ENCODE assay signal across 18 mouse cellular contexts in the genomic region with DNA sequence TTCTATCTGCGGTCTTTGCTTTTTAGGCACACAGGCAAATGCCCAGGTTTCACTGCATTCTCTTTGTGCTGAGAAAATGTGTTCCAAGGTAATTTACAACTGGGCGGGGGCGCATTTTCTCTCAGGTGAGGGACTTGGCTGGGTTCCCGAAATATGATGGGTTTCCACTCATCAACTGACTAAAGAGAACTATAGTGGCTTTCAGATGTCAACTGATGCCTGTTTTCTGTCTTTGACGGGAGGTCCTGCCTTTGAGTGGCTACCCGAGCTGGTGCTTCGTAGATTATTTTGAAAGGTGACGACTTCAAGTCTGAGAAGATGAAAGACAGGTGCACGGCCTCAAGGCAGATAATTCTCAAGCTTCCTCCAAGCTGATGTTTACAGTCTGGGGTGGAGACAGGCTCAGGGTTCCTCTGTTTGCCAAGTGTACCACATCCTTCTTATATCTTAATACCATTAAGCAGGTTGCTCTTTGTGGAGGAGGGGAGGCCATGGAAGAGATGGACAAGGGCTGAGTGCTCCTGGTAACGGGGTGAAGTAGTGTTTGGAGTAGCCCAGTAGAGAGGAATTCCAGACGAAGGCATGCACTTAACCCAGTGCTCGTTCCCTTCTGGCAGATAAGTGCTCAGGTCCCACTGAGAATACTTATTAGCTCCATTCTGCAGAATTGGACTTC.
DNase-seq lines count a peak whose midpoint lies in the region; ATAC-seq and TF ChIP-seq lines count a peak whose summit lies in the region.
"Had no signal": no experiment of that assay in that cellular context is flagged by ENCODE, and none has a peak within 500 bp of the region (broad histone marks: within the 10 kb centered on the region; RNA-seq: fewer than 3 reads in every experiment).

No protein-coding gene starts in this region.

- no peak overlapping the region for H3K4me2 ChIP-seq in embryonic facial prominence, embryonic 11.5 days (ENCODE audit: low read depth, low read length)
- no peak overlapping the region for H3K4me2 ChIP-seq in heart, embryonic 16.5 days (ENCODE audit: low read depth, low read length)
- 0 out of 2 replicates have a peak overlapping the region, but pooled peaks have one; percentile 0 for H3K4me2 ChIP-seq in lung, embryonic 15.5 days
- H3K4me2 ChIP-seq in stomach, embryonic 14.5 days (replicated peaks; ENCODE audit: low read depth, low read length) = no peak overlapping the region
- H3K4me2 ChIP-seq in neural tube, embryonic 15.5 days = no peak overlapping the region
- H3K4me2 ChIP-seq: embryonic facial prominence, embryonic 15.5 days; kidney, embryonic 15.5 days; midbrain, embryonic 15.5 days had no signal

- no peak overlapping the region for H3K27ac ChIP-seq in embryonic facial prominence, embryonic 11.5 days (replicated peaks; ENCODE audit: low read depth, low read length)
- no peak overlapping the region for H3K27ac ChIP-seq in embryonic facial prominence, embryonic 10.5 days (replicated peaks)
- no peak overlapping the region for H3K27ac ChIP-seq in heart, embryonic 16.5 days (ENCODE audit: low read length)
- H3K27ac ChIP-seq in heart, adult 2 months = no peak overlapping the region
- peak overlapping the region; percentile 39 for H3K27ac ChIP-seq in lung, embryonic 15.5 days
- H3K27ac ChIP-seq in stomach, embryonic 14.5 days (ENCODE audit: low read length) = no peak overlapping the region
- H3K27ac ChIP-seq in neural tube, embryonic 15.5 days (replicated peaks) = no peak overlapping the region
- H3K27ac ChIP-seq: embryonic facial prominence, embryonic 15.5 days; forebrain, embryonic 10.5 days; kidney, embryonic 15.5 days; midbrain, embryonic 15.5 days had no signal

- intact Hi-C loops in heart, adult 2 months (cut with DNase I) = loop anchor here (10.0 kb wide), 1 partner anchor 86 kb away; no protein-coding TSS in a partner anchor

- no peaks in the 10 kb centered on the region for H3K4me1 ChIP-seq in embryonic facial prominence, embryonic 11.5 days (ENCODE audit: control insufficient read depth, insufficient read depth, low read length)
- peaks cover 6% of the 10 kb centered on the region; the same call in 1 of the 2 replicates for H3K4me1 ChIP-seq in embryonic facial prominence, embryonic 10.5 days
- peaks cover 10% of the 10 kb centered on the region for H3K4me1 ChIP-seq in heart, embryonic 16.5 days (ENCODE audit: control insufficient read depth, insufficient read depth, low read length)
- peaks cover 5% of the 10 kb centered on the region for H3K4me1 ChIP-seq in heart, adult 2 months (ENCODE audit: control insufficient read depth, insufficient read depth, low read length)
- H3K4me1 ChIP-seq in lung, embryonic 15.5 days = no peaks in the 10 kb centered on the region
- no peaks in the 10 kb centered on the region for H3K4me1 ChIP-seq in stomach, embryonic 14.5 days (ENCODE audit: control insufficient read depth, insufficient read depth, low read length)
- H3K4me1 ChIP-seq in neural tube, embryonic 15.5 days = no peaks in the 10 kb centered on the region
- H3K4me1 ChIP-seq: embryonic facial prominence, embryonic 15.5 days; forebrain, embryonic 10.5 days; kidney, embryonic 15.5 days; midbrain, embryonic 15.5 days had no signal

- no peaks in the 10 kb centered on the region for H3K9me3 ChIP-seq in embryonic facial prominence, embryonic 11.5 days (replicated peaks; ENCODE audit: control insufficient read depth, low read length)
- H3K9me3 ChIP-seq in embryonic facial prominence, embryonic 10.5 days = no peaks in the 10 kb centered on the region
- H3K9me3 ChIP-seq in heart, embryonic 16.5 days (replicated peaks; ENCODE audit: control insufficient read depth, low read length) = no peaks in the 10 kb centered on the region
- no peaks in the 10 kb centered on the region for H3K9me3 ChIP-seq in lung, embryonic 15.5 days
- H3K9me3 ChIP-seq in stomach, embryonic 14.5 days (ENCODE audit: control insufficient read depth, low read depth, low read length) = no peaks in the 10 kb centered on the region
- no peaks in the 10 kb centered on the region for H3K9me3 ChIP-seq in neural tube, embryonic 15.5 days (replicated peaks)
- H3K9me3 ChIP-seq: embryonic facial prominence, embryonic 15.5 days; G1E; kidney, embryonic 15.5 days; midbrain, embryonic 15.5 days had no signal

- peaks cover 4% of the 10 kb centered on the region for H3K36me3 ChIP-seq in embryonic facial prominence, embryonic 11.5 days (replicated peaks; ENCODE audit: control insufficient read depth, insufficient read depth, low read depth, low read length)
- H3K36me3 ChIP-seq in embryonic facial prominence, embryonic 10.5 days (replicated peaks) = peaks cover 60% of the 10 kb centered on the region
- H3K36me3 ChIP-seq in heart, embryonic 16.5 days (ENCODE audit: control insufficient read depth, insufficient read depth) = peaks cover 24% of the 10 kb centered on the region
- H3K36me3 ChIP-seq in heart, adult 2 months (ENCODE audit: control insufficient read depth, insufficient read depth, low read length) = peaks cover 5% of the 10 kb centered on the region
- H3K36me3 ChIP-seq in lung, embryonic 15.5 days = peaks cover 25% of the 10 kb centered on the region
- H3K36me3 ChIP-seq in stomach, embryonic 14.5 days (ENCODE audit: control insufficient read depth, insufficient read depth, low read length) = peaks cover 3% of the 10 kb centered on the region
- peaks cover 37% of the 10 kb centered on the region for H3K36me3 ChIP-seq in neural tube, embryonic 15.5 days

- no peak for TF ChIP-seq CTCF in heart, adult 2 months (IDR thresholded peaks at IDR 0.05)

- 76% methylated on average over 12 of the region's 12 CpGs for WGBS in embryonic facial prominence, embryonic 11.5 days
- 81% methylated on average over 12 of the region's 12 CpGs for WGBS in embryonic facial prominence, embryonic 10.5 days
- 30% methylated on average over 12 of the region's 12 CpGs for WGBS in heart, embryonic 16.5 days
- 75% methylated on average over 12 of the region's 12 CpGs for WGBS in heart, adult 2 months
- WGBS in lung, embryonic 15.5 days = 46% methylated on average over 12 of the region's 12 CpGs
- 38% methylated on average over 12 of the region's 12 CpGs for WGBS in stomach, embryonic 14.5 days
- WGBS in neural tube, embryonic 15.5 days = 92% methylated on average over 12 of the region's 12 CpGs

- no peaks in the 10 kb centered on the region for H3K27me3 ChIP-seq in embryonic facial prominence, embryonic 11.5 days (ENCODE audit: control insufficient read depth, insufficient read depth, low read length)
- no peaks in the 10 kb centered on the region for H3K27me3 ChIP-seq in embryonic facial prominence, embryonic 10.5 days (replicated peaks; ENCODE audit: low read depth, poor library complexity, severe bottlenecking)
- no peaks in the 10 kb centered on the region for H3K27me3 ChIP-seq in heart, embryonic 16.5 days (ENCODE audit: control insufficient read depth, insufficient read depth, low read length)
- H3K27me3 ChIP-seq in heart, adult 2 months (ENCODE audit: control insufficient read depth, insufficient read depth, low read length) = no peaks in the 10 kb centered on the region
- H3K27me3 ChIP-seq in lung, embryonic 15.5 days = no peaks in the 10 kb centered on the region
- no peaks in the 10 kb centered on the region for H3K27me3 ChIP-seq in stomach, embryonic 14.5 days (ENCODE audit: control insufficient read depth, insufficient read depth, low read length)
- no peaks in the 10 kb centered on the region for H3K27me3 ChIP-seq in neural tube, embryonic 15.5 days (replicated peaks)
- H3K27me3 ChIP-seq: embryonic facial prominence, embryonic 15.5 days; kidney, embryonic 15.5 days; midbrain, embryonic 15.5 days had no signal

- H3K9ac ChIP-seq in embryonic facial prominence, embryonic 11.5 days (replicated peaks; ENCODE audit: low read length) = no peak overlapping the region
- H3K9ac ChIP-seq in heart, embryonic 16.5 days (ENCODE audit: low read length) = no peak overlapping the region
- no peak overlapping the region for H3K9ac ChIP-seq in heart, adult 2 months (ENCODE audit: low read depth, low read length)
- no peak overlapping the region for H3K9ac ChIP-seq in lung, embryonic 15.5 days
- no peak overlapping the region for H3K9ac ChIP-seq in stomach, embryonic 14.5 days (replicated peaks; ENCODE audit: low read depth, low read length)
- no peak overlapping the region for H3K9ac ChIP-seq in neural tube, embryonic 15.5 days (replicated peaks)
- H3K9ac ChIP-seq: embryonic facial prominence, embryonic 15.5 days; kidney, embryonic 15.5 days; midbrain, embryonic 15.5 days had no signal

- no peak overlapping the region for H3K4me3 ChIP-seq in embryonic facial prominence, embryonic 11.5 days (ENCODE audit: low read depth, low read length)
- no peak overlapping the region for H3K4me3 ChIP-seq in embryonic facial prominence, embryonic 10.5 days
- no peak overlapping the region for H3K4me3 ChIP-seq in heart, embryonic 16.5 days (ENCODE audit: low read length)
- no peak overlapping the region for H3K4me3 ChIP-seq in heart, adult 2 months
- no peak overlapping the region for H3K4me3 ChIP-seq in lung, embryonic 15.5 days
- H3K4me3 ChIP-seq in stomach, embryonic 14.5 days (ENCODE audit: low read depth, low read length) = no peak overlapping the region
- H3K4me3 ChIP-seq in neural tube, embryonic 15.5 days (replicated peaks) = no peak overlapping the region
- H3K4me3 ChIP-seq: embryonic facial prominence, embryonic 15.5 days; forebrain, embryonic 10.5 days; kidney, embryonic 15.5 days; midbrain, embryonic 15.5 days had no signal

- no peak for TF ChIP-seq EP300 in heart, adult 2 months (IDR thresholded peaks at IDR 0.05; ENCODE audit: insufficient read depth, low read depth, low read length)

- no peak for DNase-seq in embryonic facial prominence, embryonic 11.5 days (ENCODE audit: low spot score)
- DNase-seq in embryonic facial prominence, embryonic 10.5 days (ENCODE audit: low spot score) = no peak
- no peak for DNase-seq in heart, adult 2 months
- no peak for DNase-seq in kidney, postnatal 10 days
- DNase-seq: adrenal gland, postnatal 36 days; cerebellum, adult 2 months; layer of hippocampus, postnatal 36 days; thymus, postnatal 14 days had no signal

- 0 out of 2 replicates have a peak, but pooled peaks have one; percentile 16 for ATAC-seq in embryonic facial prominence, embryonic 11.5 days (replicated peaks; ENCODE audit: insufficient number of reproducible peaks, low FRiP score, low TSS enrichment, low read depth)
- ATAC-seq in heart, embryonic 16.5 days (replicated peaks; ENCODE audit: extremely low read depth, insufficient read depth, low FRiP score) = peak; percentile 51; the same call in 1 of the 2 replicates
- peak; percentile 88 for ATAC-seq in lung, embryonic 15.5 days (ENCODE audit: borderline replicate concordance, extremely low read depth, low FRiP score, low TSS enrichment)
- ATAC-seq in stomach, embryonic 14.5 days (ENCODE audit: insufficient number of reproducible peaks, insufficient read depth, low FRiP score, low read depth) = peak; percentile 23; the same call in 1 of the 2 replicates
- ATAC-seq in neural tube, embryonic 15.5 days (ENCODE audit: low FRiP score) = no peak
- ATAC-seq: CD4-positive, CD25-positive, alpha-beta regulatory T cell, adult 4 months; midbrain, embryonic 15.5 days had no signal

- H3K79me2 ChIP-seq in heart, adult 2 months (replicated peaks; ENCODE audit: control insufficient read depth, insufficient read depth, low read length) = no peaks in the 10 kb centered on the region

- TF ChIP-seq POLR2A in heart, adult 2 months (IDR thresholded peaks at IDR 0.05; ENCODE audit: insufficient read depth, low read depth, low read length) = no peak
